Mouse (Mus musculus) testis, adult 2 months (tissue): ENCODE results near the gene Myadml2.

Source experiments
- CTCF ChIP-seq: fragments of 200-500 bp; IDR thresholded peaks from 2 replicates; pipeline ENCODE4 v1.5.1; 2012; ENCODE audit warnings: low read depth, mild to moderate bottlenecking, inconsistent platforms, low read length, moderate library complexity; ENCODE audit not compliant: control insufficient read depth, insufficient read depth, insufficient replicate concordance
- POLR2A ChIP-seq: fragments of 200-500 bp; IDR thresholded peaks from 2 replicates; pipeline ENCODE4 v1.6.1; 2012; ENCODE audit warnings: low read depth, mild to moderate bottlenecking, inconsistent platforms, low read length, moderate library complexity; ENCODE audit not compliant: control insufficient read depth

- TF ChIP-seq CTCF (no peak), POLR2A (no peak)
These were observed 41.2 kb downstream of the Myadml2 start for GRCm38 (mm10) chr11:120606764-120607163.
